Mouse (Mus musculus) splenic B cell, adult 2 months (primary cell): ENCODE results near the gene 4930579G24Rik.

Source experiments
- DNase-seq: peaks from one replicate; pipeline ENCODE4 v3.0.0-alpha.2; 2011; ENCODE audit warnings: low read depth, low spot score
- H3K27me3 ChIP-seq: 2 replicates; pipeline ENCODE4 v1.6.1; 2012; ENCODE audit warnings: mild to moderate bottlenecking, low read length, moderate library complexity, mixed read lengths; ENCODE audit not compliant: control insufficient read depth, poor library complexity, insufficient read depth, severe bottlenecking
- H3K36me3 ChIP-seq: 2 replicates; pipeline ENCODE4 v1.6.1; 2012; ENCODE audit warnings: mild to moderate bottlenecking, low read length, moderate library complexity, mixed read lengths; ENCODE audit not compliant: control insufficient read depth, poor library complexity, insufficient read depth, severe bottlenecking

The 4930579G24Rik gene

GRCm38 (mm10) chr3:79664787-79665408, 36.0 kb downstream of the 4930579G24Rik start:
- H3K36me3 ChIP-seq: no peaks in the 10 kb centered on the region
- peak; percentile 79 for DNase-seq
- no peaks in the 10 kb centered on the region for H3K27me3 ChIP-seq

DNA sequence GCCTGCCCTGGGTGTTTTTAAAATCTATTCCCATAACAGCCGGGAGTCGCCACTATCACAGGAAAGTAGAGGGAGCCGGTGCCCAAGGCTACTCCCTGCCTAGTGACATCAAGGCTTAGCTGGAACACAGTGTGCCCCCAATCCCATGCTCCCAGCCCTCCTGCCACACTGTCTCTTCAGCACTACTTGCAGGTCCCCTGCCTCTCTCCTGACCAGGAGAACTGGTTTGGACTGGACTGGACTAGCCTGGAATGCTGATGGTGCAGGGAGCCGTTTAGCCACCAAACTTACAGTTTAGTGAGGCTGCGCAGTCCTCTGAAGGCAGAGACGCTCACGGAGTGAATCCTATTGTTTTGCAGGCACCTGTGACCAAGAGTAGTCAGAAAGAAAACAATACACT, 41.7 kb downstream of the 4930579G24Rik start:
- DNase-seq: no peak
- Histone ChIP-seq H3K36me3 (no peaks in the 10 kb centered on the region), H3K27me3 (no peaks in the 10 kb centered on the region)

- Histone ChIP-seq H3K36me3 (no peaks in the 10 kb centered on the region), H3K27me3 (no peaks in the 10 kb centered on the region)
- no peak for DNase-seq
These were observed 43.3 kb downstream of the 4930579G24Rik start for GRCm38 (mm10) chr3:79672188-79672587.

DNA sequence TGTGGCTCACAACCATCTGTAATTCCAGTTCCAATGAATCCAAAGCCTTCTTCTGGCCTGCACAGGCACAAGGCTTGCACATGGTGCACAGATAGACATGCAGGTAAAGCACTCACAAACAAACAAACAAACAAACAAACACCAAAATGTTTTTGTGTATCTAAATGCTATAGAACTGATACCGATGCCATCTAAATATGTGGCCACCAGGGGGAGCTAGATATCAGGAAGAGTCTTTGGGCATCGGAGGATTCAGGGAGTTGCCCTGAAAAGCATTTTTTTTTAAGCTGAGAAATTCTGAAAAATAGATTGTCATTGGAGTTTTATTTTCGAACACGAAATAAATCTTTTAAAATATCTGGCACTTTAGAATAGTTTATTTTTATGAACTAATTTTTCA, 44.2 kb downstream of the 4930579G24Rik start:
- Histone ChIP-seq H3K27me3 (no peaks in the 10 kb centered on the region), H3K36me3 (no peaks in the 10 kb centered on the region)
- DNase-seq: peak; percentile 80

DNA sequence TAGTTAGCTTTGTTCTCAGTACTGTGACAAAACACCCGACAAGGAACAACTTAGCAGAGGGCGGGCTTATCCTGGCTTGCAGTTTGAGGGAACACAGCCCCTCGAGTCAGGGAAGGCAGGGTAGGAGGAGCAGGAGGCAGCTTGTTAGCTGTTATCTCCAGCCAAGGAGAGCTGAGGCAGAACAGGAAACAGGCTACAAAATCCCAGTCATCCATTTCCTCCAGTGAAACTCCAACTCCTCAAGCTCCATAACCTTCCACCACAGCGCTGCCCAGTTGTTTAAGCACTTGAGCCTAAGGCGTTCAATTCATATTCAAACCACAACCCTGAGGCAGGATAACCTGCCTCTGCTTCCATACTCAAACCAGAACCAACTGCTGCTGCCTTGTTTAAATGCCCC, 45.8 kb downstream of the 4930579G24Rik start:
- no peaks in the 10 kb centered on the region for H3K36me3 ChIP-seq
- no peaks in the 10 kb centered on the region for H3K27me3 ChIP-seq
- no peak for DNase-seq

DNA sequence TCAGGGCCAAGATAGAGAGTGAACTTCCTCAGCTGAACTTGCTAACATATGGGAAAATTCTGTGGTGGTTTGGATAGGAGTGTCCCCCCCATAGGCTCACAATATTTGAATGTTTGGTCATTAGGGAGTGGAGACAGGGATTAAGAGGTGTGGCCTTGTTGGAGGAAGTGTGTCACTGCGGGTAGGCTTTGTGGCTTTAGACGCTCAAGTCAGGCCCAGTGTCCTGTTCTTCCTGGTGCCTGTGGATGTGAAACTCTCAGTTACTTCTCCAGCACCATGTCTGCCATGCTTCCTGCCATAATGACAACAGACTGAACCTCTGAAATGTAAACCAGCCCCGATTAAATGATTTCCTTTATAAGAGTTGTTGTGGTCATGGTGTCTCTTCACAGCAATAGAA, 47.5 kb downstream of the 4930579G24Rik start:
- H3K27me3 ChIP-seq: no peaks in the 10 kb centered on the region
- no peak for DNase-seq
- H3K36me3 ChIP-seq: no peaks in the 10 kb centered on the region
